Mouse (Mus musculus): ENCODE measurements at regions not wholly inside any gene's neighbourhood (a gene's known extent, or its start where the extent isn't known, plus 50 kb on each side); places are given as distances from the start of the nearest gene placed in this dataset.

DNA sequence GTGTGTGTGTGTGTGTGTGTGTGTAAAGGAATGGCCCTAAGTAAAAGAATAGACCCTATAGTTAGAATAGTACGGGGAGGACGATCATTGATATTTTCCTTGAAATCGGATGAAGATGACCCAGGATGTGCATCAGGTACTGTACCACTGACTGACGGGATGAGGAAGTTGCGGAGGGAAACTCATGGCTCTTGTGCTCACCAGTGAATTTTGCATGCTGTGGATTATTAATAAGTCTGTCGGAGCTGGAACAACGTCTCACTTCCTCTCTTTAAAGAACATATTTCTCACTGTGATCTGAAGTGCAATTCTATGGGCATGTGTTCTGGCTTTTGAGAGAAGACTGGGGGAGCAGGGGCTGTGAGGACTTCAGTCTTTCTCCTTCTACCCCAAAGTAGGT, 218.8 kb upstream of the Tbc1d5 start:
- no peak for DNase-seq

DNA sequence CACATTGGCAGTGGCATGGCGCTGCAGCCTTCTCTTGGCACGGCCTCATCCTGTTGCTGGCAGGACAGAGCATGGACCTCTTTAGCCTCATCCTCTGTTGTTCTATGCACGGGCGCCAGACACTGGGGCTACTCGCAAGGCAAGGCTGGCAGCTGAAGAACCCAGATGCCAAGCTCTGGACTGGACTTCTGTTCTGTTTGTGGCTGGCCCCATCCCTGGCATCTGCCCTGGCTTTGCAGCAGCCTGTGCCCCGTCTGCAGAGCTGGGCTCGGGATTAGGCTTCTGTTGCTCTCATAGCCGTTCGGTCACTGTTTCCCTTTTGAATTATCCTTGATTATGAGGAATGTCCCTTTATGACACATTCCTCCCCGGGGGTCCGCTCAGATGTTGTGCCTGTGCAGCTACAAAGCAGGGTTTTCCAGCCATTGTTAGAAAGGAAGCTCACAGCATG, 214.6 kb upstream of the Tbc1d5 start:
- no peak for DNase-seq

DNA sequence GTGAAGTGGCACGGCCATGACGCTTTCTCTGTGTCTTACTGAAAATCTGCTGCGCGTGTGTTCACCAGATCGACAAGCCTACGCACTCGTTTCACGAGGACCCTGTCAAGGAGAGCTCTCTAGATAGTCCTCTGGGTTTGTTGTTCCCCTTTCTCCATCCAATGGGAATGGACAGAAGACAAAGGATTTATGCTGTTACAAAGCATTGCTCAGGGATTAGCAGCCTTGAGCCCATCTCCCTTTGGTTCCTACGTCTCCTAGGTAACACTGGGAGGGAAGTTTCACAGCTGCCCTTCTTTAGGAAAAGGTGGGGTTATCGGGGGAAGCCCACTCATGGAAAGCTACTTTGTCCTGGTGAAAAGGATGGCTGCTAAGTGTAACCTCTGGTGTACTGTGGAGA, 212.7 kb upstream of the Tbc1d5 start:
- no peak for DNase-seq

DNA sequence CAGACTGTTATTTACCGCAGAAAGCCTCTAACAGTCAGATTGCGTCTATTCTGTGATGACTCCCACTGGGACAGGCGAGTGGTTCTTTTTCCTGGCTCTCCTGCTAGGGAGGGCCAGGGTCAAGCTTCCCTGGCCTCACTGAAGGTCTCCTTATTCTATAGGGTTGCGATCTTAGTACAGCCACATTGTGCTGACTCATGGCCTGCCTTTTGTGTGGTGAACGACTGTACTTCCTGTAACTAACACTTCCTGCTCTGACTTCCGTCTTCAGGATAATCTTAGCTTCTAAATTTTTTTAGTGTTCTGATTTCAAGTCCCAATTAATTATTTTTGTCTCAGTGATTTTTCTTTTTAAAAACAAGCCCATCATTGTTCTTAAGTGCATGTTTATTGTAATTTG, 203.4 kb upstream of the Tbc1d5 start:
- DNase-seq: no peak

DNA sequence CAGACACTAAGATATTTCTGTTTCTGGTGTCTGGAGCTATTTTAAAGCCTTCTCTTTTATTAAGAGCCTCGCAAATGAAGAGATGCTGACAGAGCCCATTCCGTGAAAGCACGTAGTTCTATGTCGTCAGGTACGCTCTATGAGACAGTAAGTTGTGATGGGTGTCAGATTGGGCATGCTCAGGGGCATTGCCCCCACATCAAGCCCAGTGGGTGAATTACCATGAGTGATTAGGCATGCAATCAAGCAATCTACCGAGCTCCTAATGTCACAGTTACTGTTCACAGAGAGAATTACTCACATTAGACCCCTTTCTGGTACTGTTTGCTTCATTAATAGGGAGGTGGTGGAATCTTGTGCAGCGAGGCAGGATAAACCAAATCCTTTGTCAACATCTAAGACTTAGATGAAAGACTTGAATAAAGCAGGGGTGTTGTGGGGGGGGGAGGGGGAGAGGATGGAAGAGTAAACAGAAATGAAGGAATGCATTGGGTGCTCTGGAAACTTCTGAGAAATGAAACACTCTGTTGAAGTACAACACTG, 192.9 kb upstream of the Tbc1d5 start:
- no peak for DNase-seq

DNA sequence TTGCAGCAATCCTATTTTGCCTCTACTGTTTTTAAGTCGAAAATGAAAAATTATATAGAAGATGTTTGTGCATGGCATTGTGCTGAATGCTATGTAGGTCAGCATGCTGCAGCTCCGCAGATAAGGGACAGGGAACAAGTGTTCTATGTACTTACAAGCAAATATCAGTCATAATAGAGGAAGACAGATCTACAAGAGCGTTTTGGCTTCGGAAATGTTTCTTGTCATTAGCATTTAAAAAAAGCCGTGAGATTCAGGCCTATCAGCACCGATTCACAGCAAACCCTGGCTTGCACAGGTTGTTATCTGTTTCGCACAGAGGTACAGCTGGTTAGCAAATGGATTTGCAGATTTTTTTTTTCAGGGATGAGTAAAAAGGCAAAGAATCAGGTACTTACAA, 191.8 kb upstream of the Tbc1d5 start:
- DNase-seq: no peak

DNA sequence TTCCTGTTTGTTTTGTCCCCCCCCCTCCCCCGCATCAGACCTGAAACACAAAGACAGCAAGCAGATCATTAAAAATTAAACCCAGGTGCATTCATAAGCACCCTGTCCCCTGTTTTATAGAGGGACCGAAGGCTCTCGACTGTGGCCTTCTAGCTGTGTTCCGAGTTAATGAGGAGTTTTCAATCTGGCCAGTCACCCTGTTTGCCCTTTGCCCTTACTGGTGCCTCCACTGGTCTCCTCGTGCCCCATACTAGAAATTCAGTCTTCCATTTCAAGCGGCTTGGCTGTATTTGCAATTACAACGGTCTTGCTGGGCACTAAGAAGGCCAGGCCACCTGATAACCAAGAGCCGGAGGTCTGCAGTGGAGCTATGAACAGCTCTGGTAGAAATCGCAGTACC, 190.9 kb upstream of the Tbc1d5 start:
- DNase-seq: peak; percentile 11 to 23

DNA sequence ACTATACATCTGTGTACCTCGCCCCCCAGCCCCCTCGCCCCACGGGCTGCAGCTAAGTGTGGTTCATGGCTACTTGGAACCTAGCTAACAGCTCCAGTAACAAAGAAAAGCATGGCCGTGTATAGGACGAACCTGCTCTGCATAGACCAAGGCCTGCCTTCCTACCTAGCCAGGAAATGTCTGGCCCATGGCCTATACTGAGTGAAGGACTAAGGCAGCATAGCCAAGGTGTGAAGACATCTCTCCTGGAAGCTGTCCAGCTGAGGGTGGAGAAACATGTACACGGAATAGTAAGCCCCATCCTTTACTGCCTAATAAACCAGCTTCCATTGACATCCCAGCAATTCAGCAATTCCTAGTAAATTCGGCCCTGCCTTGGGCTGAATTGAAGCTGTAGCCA, 183.6 kb upstream of the Tbc1d5 start:
- no peak for DNase-seq

DNA sequence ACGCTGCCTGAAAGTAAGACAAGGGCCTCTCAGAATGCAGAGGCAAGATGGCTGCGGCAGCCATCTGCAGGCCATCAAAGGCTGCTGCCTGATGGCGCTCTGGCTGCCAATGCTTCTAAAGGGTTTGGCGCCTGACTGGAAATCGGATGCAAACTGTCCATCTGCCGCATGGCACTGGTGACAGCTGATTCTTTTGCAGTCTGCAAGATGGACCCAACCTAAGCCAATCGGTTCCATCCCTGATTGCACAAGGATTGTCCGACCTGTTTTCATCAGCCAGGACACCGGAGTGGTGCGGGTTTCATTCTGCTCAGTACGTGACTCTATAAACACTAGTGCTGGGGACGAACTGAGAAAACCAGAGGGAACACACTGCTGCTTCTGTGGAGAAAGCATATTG, 183.1 kb upstream of the Tbc1d5 start:
- no peak for DNase-seq

DNA sequence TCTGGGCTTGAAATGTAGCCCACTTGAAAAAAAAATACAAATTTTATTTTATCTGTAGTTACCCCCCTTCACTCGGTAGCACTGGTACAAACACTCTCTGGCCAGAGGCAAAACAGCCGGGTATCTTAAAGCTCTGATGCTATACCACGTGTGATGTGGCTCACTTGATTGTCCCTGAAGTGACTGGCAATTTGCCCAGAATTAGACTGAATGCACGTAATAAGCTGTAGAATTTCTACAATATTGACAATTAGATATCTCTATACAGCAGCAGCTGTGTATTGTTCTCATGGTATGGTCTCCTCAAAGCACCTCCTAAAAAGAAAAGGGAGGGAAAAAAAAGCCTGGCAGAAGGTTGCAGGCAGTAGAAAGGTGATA, 179.2 kb upstream of the Tbc1d5 start:
- DNase-seq: no peak

DNA sequence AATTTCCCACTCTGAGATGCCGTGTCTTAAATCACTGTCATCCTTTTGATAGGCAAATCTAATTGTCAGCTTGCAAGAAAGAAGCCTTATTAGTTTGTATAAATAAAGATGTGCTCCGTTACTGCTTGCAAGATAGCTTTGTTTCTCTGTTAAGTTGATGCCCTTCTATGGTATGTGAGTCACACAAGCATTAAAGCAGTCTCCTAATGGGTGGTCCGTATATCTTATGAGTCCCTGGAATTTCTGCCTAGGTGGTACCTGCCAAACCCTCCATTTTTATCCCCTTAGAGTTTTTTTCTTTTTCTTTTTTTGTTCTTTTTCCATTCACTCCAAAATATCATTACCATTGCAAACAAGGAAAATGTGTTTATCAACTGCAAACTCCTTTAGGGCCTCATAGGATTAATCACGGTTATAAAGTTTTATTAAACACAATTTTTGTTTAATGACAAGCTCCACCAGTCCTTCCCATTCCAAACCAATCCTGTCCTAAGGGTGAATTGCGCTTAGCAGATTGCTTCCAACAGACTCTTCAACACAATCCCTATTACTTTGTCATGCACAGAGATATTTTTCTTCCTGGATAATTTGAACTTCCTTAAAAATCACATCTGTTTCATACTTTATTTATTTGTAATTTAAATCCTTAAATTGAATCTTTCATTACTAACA, 178.7 kb upstream of the Tbc1d5 start:
- DNase-seq: no peak

DNA sequence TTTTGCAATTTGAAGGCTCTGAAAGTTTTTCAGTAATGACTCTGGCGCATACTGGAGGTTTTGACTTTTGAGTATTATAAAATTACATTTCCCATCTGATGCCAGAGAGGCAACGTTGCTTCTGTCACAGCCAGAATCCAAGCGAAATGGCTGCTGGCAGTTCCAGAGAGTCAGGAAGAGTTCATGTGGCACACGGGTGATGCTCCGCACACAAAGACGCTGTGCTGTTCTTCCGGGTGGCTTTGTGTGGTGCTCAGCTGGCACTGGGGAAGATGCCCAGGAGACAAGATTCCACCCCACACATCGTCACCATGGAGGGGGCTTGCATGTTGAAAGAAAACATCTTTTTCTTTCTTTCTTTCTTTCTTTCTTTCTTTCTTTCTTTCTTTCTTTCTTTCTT, 177.3 kb upstream of the Tbc1d5 start:
- no peak for DNase-seq

DNA sequence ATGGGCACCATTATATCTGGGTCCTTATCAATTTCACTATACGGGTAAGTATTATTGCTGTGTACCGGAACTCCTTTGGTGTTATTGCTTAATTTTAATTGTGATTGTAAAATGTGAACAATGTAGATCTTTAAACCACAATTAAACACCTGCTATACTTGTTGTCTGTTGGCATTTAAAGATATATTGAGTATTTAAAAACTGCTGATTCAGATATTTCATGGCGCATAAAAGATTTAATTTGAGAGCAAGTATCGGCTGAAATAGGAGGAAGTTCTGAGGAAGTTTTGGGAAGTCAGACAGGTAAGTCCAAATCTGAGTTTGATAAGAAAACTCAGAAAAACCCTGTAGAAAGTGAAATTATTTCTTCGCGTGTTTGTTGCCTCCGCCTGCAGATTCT, 142.7 kb upstream of the Tbc1d5 start:
- DNase-seq: no peak

DNA sequence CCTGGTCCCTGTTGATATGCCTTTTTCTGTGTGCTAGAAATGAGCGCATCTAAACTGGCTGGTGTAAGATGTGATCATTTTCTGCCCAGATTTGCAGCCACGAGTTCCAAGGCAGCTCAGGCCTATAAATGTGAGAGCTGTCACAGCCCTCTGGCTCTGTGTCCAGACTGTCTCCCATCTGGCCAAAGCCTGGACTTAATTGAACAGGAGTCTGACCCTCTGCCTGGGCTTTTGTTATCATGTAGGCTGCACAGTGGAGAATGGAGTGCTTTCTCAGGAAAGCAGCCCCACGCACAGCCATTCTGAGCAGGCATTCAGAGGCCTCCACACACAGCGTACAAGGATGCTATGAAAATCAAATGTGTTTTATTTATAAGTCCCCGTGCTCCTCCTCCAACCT, 141.9 kb upstream of the Tbc1d5 start:
- no peak for DNase-seq

DNA sequence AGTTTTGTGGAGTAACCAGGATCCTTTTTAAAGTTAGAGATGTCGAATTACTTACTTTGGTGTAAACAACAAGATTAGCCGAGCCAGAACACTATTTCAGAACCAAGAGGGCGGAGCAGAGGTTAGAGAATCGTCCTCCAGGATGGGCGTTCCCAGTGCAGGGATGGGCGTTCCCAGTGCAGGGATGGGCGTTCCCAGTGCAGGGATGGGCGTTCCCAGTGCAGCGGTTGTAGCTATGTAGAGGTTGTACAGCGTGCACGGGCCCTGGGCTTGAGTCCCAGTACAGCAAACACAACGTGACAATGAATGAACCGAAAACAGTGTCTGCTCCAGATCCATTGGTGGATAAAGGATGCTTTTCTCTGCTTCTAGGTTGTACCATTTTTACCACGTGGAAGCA, 125.8 kb upstream of the Tbc1d5 start:
- peak; percentile 9 to 14 for DNase-seq

DNA sequence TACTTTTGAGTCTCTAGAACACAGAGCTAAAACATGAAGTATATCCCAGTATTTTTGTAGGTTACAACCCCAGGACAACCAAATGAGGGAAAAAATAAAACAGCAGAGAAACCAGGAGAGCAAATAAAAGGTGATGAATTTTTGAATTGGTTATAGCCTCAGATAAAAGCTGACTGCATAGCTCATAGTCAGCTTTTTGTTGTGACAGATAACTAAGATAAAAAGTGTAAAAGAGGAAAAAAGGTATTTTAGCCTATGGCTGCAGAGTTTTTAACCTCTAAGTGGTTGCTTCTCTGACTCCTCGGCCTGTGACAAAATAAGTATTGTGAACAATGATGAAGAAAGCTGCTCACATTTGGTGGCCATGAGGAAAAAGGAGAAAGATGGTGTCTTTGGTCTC, 111.6 kb upstream of the Tbc1d5 start:
- no peak for DNase-seq

DNA sequence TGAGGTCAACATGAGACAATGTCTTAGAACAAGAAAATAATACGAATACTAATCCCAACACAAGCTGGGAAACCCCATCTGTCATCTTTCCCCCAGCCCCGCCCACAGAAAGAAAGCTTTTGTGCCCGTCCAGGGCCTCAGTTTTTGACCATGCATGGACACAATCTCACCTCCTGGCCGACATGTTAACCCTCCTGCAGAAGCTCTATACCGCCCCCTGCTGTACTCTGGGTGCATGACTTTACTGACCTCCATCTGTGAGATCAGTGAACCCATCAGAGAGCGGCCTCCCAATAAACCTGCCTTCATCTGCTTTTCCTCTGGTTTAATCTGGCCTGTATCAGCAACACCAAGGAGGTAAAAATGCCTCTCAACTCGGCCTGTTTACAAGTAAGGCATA, 109.6 kb upstream of the Tbc1d5 start:
- DNase-seq: peak; percentile 46 to 49

DNA sequence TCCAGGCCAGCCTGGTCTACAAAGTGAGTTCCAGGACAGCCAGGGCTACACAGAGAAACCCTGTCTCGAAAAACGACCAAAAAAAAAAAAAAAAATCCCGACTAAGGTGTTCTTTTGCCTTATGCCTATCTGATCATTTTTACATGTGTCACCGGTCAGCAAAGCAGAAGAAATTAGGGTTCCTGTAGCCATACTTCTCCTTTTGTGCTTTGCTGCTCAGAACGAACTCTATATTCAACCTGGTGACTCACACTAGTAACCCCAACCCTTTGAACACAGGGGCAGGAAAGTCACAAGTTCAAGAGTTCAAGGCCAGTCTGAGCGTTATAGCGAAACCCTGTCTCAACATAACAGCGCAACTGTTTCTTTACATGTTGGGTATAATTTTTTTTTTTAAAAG, 108.7 kb upstream of the Tbc1d5 start:
- no peak for DNase-seq

DNA sequence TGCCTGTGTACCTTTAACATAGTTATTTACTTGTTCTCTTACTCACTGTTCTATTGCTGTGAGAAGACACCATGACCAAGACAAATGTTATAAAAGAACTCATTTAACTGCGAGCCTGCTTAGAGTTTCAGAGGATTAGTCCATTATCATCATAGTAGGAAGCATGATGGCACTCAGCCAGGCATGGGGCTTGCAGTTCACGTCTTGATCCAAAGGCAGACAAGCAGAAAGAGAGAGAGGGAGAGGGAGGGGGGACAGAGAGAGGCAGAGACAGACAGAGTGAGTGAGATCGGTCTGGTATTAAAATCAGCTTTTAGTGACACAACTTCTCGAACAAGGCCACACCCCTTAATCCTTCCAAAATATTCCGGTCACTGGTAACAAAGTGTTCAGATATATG, 106.2 kb upstream of the Tbc1d5 start:
- DNase-seq: no peak

DNA sequence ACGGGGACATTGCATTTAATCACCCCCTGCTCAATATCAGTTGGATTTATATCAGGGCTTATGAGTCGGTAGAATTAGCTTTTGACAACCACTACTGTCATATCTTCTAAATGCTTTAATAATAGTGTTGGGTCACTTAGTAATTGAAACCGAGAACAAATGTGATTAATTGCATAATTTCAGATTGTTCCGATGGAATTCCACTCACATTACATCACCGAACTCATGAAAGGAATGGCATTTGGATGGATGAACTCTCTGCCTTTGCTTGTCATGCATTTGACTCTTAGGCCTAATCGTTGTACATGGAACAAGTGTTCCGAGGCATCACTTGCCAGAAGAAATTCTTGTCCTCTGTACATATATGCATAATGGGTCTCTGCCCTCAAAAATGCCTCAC, 99.6 kb upstream of the Tbc1d5 start:
- DNase-seq: no peak

DNA sequence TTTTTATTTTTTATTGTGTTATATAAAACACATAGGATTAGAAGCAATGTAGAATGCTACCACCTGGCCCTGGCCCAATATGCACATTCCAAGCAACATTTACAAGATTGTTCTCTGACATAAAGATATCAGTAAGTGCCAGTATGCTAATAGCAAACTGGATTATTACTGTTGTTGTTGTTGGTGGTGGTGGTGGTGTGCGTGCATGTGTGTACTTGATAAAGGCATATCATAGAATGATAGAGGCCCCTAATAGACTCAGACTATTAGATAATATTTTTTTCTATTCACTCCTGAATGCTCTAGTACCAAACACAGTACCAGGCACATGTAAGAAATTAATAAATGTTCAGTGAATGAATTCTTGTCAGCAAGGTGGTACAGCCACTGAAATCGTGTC, 98.9 kb upstream of the Tbc1d5 start:
- DNase-seq: no peak

DNA sequence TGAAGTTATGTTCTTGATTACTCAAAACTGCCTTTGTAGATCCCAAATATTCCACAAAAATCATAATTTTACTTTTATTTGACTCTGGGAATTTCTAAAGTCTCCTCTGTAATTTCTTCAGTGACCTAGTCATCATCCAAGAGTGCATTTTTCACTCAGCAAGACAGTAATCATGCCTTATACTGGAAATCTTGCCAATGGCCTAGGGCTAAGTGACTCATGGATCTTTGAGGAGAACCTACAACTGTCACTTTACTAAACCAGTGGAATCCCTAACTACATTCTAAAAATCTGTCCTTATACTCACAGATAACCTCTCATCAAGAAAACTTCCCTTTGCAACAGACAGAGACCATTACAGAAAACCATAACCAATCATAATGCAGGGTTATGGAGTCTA, 98.0 kb upstream of the Tbc1d5 start:
- no peak for DNase-seq

DNA sequence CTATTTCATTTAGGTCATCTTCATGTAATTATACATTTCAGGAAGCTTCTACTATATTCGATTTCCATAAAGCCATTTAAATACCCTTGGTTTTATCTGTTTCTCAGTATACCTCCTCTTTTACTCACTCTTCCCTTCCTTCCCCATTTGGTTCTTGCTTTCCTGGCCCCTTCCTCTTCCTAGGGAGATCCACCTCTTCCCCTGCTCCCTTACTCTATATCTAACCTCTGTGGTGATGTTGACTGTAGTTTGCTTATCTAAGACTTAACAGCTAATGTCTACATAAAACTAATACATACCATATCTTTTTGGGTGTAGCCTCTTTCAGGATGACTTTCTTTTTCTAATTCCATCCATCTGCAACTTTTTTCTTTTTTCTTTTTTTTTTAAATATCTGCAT, 92.9 kb upstream of the Tbc1d5 start:
- no peak for DNase-seq

DNA sequence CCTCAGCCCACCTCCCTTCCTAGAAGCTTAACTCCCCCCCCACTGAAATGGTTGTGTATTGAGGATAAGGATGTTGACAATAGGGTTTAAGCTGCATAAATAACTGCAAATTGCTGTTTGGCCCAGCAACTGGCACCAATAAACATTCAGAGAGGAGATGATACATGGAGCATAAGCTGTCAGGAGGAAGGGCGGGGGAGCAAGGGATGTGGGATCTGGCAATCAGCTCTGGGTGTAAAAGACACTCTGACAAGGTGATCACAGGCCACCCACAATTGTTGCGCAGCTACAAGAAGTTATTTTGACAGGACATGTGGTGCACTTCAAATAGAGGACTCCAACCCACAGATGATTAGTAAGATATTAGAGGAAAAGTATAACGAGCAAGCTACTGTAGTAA, 83.8 kb upstream of the Tbc1d5 start:
- DNase-seq: no peak

DNA sequence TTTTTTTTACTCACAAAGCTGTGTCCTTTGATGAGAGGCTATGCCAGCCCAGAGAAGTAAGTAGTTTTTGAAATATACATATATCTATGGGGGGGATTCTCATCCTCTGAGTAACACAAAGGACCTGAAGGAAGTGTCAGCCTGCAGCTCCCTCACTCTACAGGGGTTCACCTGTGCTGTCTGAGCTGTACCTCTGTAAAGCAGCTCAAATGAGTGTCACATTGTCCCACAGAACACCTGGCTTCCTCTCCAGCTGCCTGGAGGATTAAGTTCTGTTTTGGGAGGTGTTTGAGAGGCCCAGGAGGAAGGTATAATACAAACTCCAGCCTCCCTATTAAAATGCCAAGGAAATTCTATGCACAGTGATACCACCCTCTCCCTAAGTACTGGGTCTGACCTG, 83.3 kb upstream of the Tbc1d5 start:
- DNase-seq: no peak
